Mouse (Mus musculus) left cerebral cortex, postnatal 10 days (tissue): ENCODE data around the gene 9430015G10Rik. TPM values are rescaled to one million over a fixed set of nuclear protein-coding genes. Genes with fewer than 3 reads are reported as not detected.

Experiments used
- DNase-seq, 2 experiments: peaks; one replicate each; pipeline ENCODE4 v3.0.0; 2021 to 2022; ENCODE audit warnings: low spot score in 2 of 2, mixed read lengths in 1 of 2; ENCODE audit errors: extremely low spot score in 1 of 2
- intact Hi-C: fragments of 180-260 bp; cut with DNase I; formaldehyde crosslinking; loops from one replicate; pipeline ENCODE4 v1.15.1; 2025
- total RNA-seq, 2 experiments: library from RNA; stranded (reverse); gene quantifications; 2 replicates each; pipeline ENCODE4 v1.2.3; 2021

9430015G10Rik gene
- total RNA-seq, 2 experiments from 2014 or later = 26.5 to 27.9 TPM

DNA sequence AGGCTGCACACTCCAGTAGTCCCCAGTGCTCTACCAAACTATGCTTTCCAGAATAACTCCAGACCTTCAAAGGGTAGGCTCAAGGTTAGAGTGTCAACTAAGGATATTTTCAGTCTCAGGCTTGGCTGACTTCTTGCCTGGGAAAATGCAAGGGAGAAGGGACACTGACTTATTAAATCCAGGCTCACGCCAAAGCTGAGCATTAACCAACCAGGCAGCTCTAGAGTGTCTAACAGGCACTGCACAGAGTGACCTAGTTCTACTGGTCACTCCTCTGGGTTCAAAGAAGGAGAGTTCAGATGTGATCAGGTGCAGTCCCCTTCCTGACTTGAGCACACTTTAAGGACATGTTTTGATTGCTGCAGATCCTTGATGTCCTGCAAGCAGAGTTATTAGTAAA lies 17.0 kb upstream of the 9430015G10Rik start:
- intact Hi-C loops = loop anchor here (10.0 kb wide), 1 partner anchor 128 kb away; the partner anchor contains the start of gene C1qtnf12
- no peak for DNase-seq

GRCm38 (mm10) chr4:156093758-156094157 lies 16.0 kb upstream of the 9430015G10Rik start:
- no peak for DNase-seq
- intact Hi-C loops = loop anchor here (10.0 kb wide), 1 partner anchor 129 kb away; the partner anchor contains the start of gene C1qtnf12

DNA sequence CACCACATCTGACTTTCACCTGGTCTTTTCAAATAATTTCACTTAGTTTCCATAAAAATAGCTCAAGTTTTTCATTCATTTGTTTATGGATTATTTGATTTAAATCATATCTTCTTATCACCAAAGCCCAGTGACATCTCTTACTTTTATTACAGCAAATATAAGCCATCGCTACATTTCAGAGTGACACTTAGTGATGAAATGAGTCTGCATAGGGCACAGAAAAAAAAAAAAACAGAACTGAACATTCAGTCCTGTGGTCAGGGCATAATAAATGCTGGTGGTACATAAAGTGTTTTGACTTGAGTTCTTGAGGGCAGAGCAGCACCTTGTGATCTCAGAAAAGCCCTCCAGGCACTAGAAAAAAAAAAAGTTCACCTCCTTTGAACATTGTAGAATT lies 13.6 kb upstream of the 9430015G10Rik start:
- no peak for DNase-seq
- intact Hi-C loops = loop anchor here (5.0 to 10.0 kb wide), 2 partner anchors 64 to 131 kb away; partner anchors contain the start of gene C1qtnf12

DNA sequence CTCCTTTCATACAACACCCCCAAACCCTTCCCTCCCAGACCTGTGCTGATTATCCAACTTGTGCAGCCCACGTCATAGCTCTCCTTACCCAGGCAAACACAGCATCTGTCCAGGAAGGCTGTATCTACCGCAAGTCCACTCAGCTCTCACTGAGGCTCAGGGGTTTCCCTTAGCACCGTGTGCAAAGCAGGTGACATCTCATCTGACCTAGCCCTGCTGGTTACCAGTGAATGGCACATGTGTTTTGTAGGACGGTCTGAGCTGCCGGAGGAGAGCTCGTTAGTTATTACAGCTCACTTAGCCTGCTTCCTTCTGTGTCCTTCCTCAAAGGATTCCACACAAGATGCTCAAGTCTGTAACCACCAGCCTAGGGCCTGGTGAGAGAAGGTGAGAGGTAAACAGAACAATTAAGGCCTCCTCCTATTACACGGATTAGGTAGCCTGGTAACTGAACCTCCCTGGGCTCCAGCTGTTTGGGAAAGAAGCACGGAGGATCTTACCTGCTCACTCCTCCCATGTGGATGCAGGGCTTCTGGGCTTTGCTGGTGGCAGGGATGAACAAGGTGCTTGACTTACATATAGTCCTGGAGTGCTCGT lies 11.9 kb upstream of the 9430015G10Rik start:
- DNase-seq = no peak
- intact Hi-C loops = loop anchor here (5.0 to 10.0 kb wide), 2 partner anchors 66 to 133 kb away; partner anchors contain the start of gene C1qtnf12

DNA sequence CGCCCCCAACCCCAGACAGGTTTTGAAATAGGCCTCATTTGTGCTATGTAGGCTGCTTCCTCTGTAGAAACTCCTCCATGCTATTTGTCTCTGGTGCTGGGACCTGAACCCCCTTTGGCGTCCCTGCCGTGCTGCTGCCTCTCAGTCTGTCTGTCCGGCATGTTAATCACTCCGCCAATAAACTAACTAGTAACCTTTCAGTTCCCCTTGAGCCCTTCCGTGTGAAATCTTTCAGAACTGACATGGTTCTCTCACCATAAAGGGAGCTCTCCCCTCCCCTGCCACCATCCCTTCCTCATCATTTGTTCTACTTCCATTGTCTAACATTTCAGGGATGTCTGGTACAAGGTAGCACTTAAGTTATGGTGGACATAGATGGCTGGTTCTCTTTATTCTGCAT lies 10.4 kb upstream of the 9430015G10Rik start:
- intact Hi-C loops = loop anchor here (5.0 to 10.0 kb wide), 2 partner anchors 67 to 135 kb away; partner anchors contain the start of gene C1qtnf12
- no peak for DNase-seq

DNA sequence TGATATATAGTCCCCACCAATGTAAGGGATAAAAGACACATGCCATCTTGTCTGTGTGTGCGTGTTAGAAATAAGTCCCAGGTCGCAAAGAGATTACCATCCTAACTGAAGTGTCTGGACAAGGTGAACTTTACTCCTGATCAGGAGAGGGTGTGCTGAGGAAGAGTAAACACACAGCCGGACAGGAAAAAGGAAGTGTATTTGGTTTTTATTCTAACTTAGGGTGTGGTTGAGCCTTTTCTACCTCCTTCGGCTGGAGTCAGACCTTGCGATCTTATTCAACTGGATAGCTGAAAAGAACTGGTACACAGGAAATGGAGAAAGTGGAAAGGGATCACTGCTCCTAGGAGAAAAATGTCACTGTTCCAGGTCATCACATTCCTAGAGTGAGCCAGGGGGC lies 9.3 kb upstream of the 9430015G10Rik start:
- intact Hi-C loops = no loop called here
- DNase-seq = no peak

DNA sequence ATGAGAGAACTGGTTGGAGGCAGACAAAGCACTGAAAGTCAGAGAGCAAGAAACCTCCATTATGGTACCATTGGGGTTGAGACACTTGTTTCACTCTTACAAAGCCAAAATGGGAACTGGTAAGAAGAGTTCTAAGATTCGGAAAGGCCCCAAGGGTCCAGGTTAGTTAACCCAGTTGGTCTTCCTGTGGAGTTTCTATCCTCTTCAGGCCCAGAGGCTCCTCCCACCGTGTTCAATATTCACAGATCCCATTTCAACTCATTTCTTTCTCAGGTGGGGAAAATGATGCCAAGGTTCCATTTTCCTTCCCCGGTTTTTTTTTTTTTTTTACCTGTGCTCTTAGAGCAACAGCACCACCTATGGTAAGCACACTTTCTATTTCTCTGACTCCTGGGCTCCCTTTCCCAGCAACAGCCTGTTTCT lies 8.3 kb upstream of the 9430015G10Rik start:
- intact Hi-C loops = no loop called here
- DNase-seq = no peak

DNA sequence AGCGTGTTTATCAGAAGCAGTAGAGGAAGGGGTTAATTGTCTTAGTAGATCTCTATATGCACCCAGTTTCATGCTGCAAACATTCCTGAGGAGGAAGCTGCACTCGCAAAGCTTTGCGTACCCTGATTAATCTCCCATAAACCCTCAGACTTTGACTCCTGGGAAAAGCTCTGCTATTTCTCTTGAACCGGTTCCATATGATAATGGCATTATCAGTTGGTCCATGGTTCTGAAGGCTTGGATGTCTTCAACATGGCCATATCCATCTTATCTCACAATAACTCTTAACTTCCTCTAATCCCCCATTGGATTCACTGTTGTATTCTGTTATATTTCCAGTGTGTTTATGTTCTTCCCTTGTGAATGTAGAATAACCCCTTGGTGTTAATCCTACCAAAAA lies 6.4 kb upstream of the 9430015G10Rik start:
- DNase-seq = no peak
- intact Hi-C loops = no loop called here

- intact Hi-C loops = loop anchor here (5.0 kb wide), 1 partner anchor 82 kb away; the partner anchor contains the start of gene Tnfrsf18
- peak in 1 of 2 experiments; percentile 71 for DNase-seq
Observed at GRCm38 (mm10) chr4:156108606-156109546, 906 bp upstream of the 9430015G10Rik start.

GRCm38 (mm10) chr4:156124077-156124476 lies 14.3 kb downstream of the 9430015G10Rik start:
- intact Hi-C loops = no loop called here

DNA sequence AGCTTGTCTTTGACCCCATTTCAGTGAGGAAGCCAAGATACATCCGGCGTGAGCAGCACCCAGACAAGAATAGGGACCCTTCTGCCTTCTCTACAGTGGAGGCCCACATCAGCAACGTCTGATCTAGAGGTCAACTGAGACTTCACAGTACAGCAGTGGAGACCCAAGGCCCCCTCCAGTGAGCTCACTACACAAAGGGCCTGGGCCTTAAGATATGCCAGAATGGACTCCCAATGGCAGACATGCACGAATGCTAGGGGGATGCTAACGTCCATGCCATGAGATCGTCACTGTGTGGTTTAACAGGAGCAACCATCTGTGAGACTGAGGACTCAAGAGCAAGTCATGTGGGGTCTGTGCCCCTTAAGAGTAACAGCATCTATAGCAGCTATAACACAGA lies 15.6 kb downstream of the 9430015G10Rik start:
- no peak for DNase-seq
- intact Hi-C loops = loop anchor here (5.0 kb wide), 2 partner anchors 42 to 57 kb away; no protein-coding TSS in a partner anchor

More at GRCm38 (mm10) chr4:156124077-156124476, 14.3 kb downstream of the 9430015G10Rik start:
- no peak for DNase-seq

- intact Hi-C loops = loop anchor here (5.0 kb wide), 2 partner anchors 40 to 55 kb away; no protein-coding TSS in a partner anchor
- DNase-seq = no peak
Observed at GRCm38 (mm10) chr4:156126841-156127240, 17.1 kb downstream of the 9430015G10Rik start.

- intact Hi-C loops = loop anchor here (5.0 kb wide), 2 partner anchors 39 to 54 kb away; no protein-coding TSS in a partner anchor
- no peak for DNase-seq
Observed at GRCm38 (mm10) chr4:156128746-156129145, 19.0 kb downstream of the 9430015G10Rik start.

DNA sequence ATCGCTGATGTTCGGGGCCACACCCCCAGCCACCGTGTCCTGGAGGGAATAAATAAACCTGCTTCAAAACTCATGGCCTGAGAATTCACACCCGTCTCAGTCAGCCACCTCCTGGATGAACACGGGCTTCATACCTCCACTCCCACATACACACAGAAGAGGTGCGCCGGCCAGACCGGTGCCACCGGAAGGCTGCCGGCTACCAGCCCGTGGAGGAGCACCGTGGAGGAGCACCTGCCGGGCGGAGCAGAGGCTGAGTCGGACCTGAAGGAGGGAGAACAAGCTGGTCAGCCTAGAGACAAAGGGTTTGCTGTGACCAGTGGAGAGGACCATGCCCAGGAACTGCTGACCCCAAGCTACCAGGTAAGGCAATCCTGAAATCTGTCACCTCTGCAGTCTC lies 20.7 kb downstream of the 9430015G10Rik start, which contains the start of gene Rnf223:
Rnf223 (plus strand) TSS at position 78 of the 400 bp plus-strand sequence.
- intact Hi-C loops = no loop called here
- no peak for DNase-seq

DNA sequence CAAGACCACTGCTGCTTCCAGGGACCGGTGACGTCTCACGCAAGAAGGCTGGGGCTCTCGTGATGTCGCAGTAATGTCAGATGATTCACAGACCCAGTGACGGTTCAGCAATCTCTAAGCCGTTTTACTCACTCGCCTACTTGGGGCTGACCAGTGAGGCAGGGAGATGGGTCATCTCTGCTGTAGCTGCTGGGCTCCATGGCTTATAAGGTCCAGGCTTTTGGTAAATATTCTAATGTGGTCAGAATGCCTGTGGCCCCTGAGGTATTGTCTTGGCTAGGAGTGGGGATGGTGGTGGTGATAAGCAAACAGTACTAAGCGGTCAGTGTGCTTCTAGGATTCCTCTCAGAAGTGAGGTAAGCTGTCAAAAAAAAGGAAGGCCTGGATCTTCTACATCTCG lies 21.2 kb downstream of the 9430015G10Rik start:
- no peak for DNase-seq

GRCm38 (mm10) chr4:156133334-156133733 lies 23.6 kb downstream of the 9430015G10Rik start:
- peak in 1 of 2 experiments; percentile 55 for DNase-seq
- intact Hi-C loops = no loop called here

More for the DNA sequence above, 21.2 kb downstream of the 9430015G10Rik start:
- intact Hi-C loops = no loop called here

GRCm38 (mm10) chr4:156133943-156134605 lies 24.3 kb downstream of the 9430015G10Rik start:
- intact Hi-C loops = no loop called here
- DNase-seq = no peak

- intact Hi-C loops = no loop called here
- DNase-seq = no peak
Observed at GRCm38 (mm10) chr4:156135112-156135511, 25.3 kb downstream of the 9430015G10Rik start.

DNA sequence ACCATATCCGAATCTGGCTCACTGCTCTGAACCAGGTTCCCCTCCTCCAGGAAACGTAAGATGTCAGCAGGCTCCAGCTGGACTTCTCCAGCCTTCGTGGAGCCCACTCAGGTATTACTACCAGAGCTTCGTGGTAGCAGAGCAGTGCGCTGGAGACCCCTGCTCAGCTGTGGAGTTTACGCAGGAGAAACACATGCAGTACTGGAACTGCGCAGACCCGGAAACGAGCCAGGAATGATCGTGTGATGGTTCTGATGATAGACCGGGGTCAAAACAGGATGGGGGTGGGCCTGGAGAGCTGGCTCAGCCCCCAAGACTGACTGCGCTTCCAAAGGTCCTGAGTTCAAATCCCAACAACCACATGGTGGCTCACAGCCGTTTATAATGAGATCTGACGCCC lies 26.0 kb downstream of the 9430015G10Rik start:
- intact Hi-C loops = no loop called here
- DNase-seq = no peak
